1 mouse cellular context compared by ENCODE assay signal in genomic region chr13:8995990-8996786, GRCm38 (mm10).
TF ChIP-seq lines count a peak whose summit lies in the region.

Gene Gtpbp4 (minus strand): TSS chr13:8996083.

TF ChIP-seq in MEL, 35 proteins besides CTCF, POLR2A, EP300 and RAD21 (continued from another document):
- TF ChIP-seq MEF2A (IDR thresholded peaks at IDR 0.05; ENCODE audit: extremely low read depth, insufficient replicate concordance, low read depth, low read length, poor library complexity, severe bottlenecking) (no peak), MXI1 (IDR thresholded peaks at IDR 0.05; ENCODE audit: low read depth, low read length) (peak; percentile 97), ZNF384 (IDR thresholded peaks at IDR 0.05; ENCODE audit: low read depth, low read length) (no peak), ELF1 (IDR thresholded peaks at IDR 0.05; ENCODE audit: low read depth, low read length) (peak; percentile 87), MAFK (IDR thresholded peaks at IDR 0.05; ENCODE audit: borderline replicate concordance, low read depth, low read length) (no peak)
TF ChIP-seq in MEL: peak in this region for 13.
